Mouse (Mus musculus) stomach, postnatal 0 days (tissue): ENCODE results near the gene Dusp22. TPM values are rescaled to one million over a fixed set of nuclear protein-coding genes. Genes with fewer than 3 reads are reported as not detected.

ENCODE experiments used
- ATAC-seq: fragments of 200-750 bp; cut with Nextera tagmentation; 2 replicates; pipeline ENCODE4 v1.8.0; 2017; ENCODE audit not compliant: low FRiP score, low TSS enrichment
- DNase-seq: peaks from one replicate; pipeline ENCODE4 v3.0.0-alpha.2; 2016; ENCODE audit warnings: low spot score
- H3K27ac ChIP-seq: fragments of 300-500 bp; sonication (generic); replicated peaks from 2 replicates; pipeline ENCODE4 v1.5.1; 2014; ENCODE audit warnings: mild to moderate bottlenecking, control low read depth
- H3K27me3 ChIP-seq: fragments of 300-500 bp; sonication (generic); 2 replicates; pipeline ENCODE4 v1.6.1; 2014; ENCODE audit warnings: low read length; ENCODE audit not compliant: control insufficient read depth, insufficient read depth
- H3K36me3 ChIP-seq: fragments of 300-500 bp; sonication (generic); 2 replicates; pipeline ENCODE4 v1.6.1; 2014; ENCODE audit warnings: low read length, mixed read lengths; ENCODE audit not compliant: control insufficient read depth, insufficient read depth
- H3K4me1 ChIP-seq: fragments of 300-500 bp; sonication (generic); replicated peaks from 2 replicates; pipeline ENCODE4 v1.6.1; 2014; ENCODE audit warnings: antibody characterized with exemption; ENCODE audit not compliant: control insufficient read depth, insufficient read depth
- H3K4me2 ChIP-seq: fragments of 300-500 bp; sonication (generic); replicated peaks from 2 replicates; pipeline ENCODE4 v1.6.1; 2014; ENCODE audit warnings: low read depth, mild to moderate bottlenecking, control low read depth, moderate library complexity
- H3K4me3 ChIP-seq: fragments of 300-500 bp; sonication (generic); 2 replicates; pipeline ENCODE4 v1.5.1; 2014; ENCODE audit warnings: low read depth, low read length, control low read depth
- H3K9ac ChIP-seq: fragments of 300-500 bp; sonication (generic); 2 replicates; pipeline ENCODE4 v1.6.1; 2014; ENCODE audit warnings: mild to moderate bottlenecking, low read length, control low read depth, mixed read lengths
- H3K9me3 ChIP-seq: fragments of 300-500 bp; sonication (generic); 2 replicates; pipeline ENCODE4 v1.6.1; 2016; ENCODE audit warnings: low read length; ENCODE audit not compliant: control insufficient read depth
- CTCF ChIP-seq: IDR thresholded peaks from 2 replicates; pipeline ENCODE4 v1.5.1; 2016; ENCODE audit warnings: antibody characterized with exemption, low read depth, mild to moderate bottlenecking, moderate library complexity
- EP300 ChIP-seq: optimal IDR thresholded peaks from 2 replicates; pipeline ENCODE3; 2016; ENCODE audit warnings: antibody characterized with exemption
- WGBS: fragments of 180-500 bp; shearing (Covaris S2); extraction: QIAGEN DNeasy Blood & Tissue Kit; methylation state at CpG from one replicate; pipeline ENCODE4 v1.1.7; 2014; 5-methylcytosine and 5-hydroxymethylcytosine counted together
- polyA plus RNA-seq: library from polyadenylated mRNA; unstranded; fragments of >200 nt; fragmentation: Nextera tagmentation; extraction: Ambion mirVana; gene quantifications from 2 replicates; pipeline ENCODE4 v1.2.1, GENCODE M21; 2015

Gene Dusp22
- polyA plus RNA-seq, 1 experiment from 2014 or later, result 49.2 TPM

- no peaks in the 10 kb centered on the region; the same call in 1 of the 2 replicates for H3K4me1 ChIP-seq
- TF ChIP-seq CTCF (no peak), EP300 (no peak)
- H3K27ac ChIP-seq, result no peak overlapping the region
- H3K4me3 ChIP-seq, result no peak overlapping the region
- H3K9me3 ChIP-seq, result no peaks in the 10 kb centered on the region
- no peak overlapping the region for H3K4me2 ChIP-seq
- DNase-seq, result no peak
- ATAC-seq, result no peak
- no peaks in the 10 kb centered on the region for H3K36me3 ChIP-seq
- WGBS, result 72% methylated on average over 10 of the region's 10 CpGs
- no peaks in the 10 kb centered on the region; the same call in 1 of the 2 replicates for H3K27me3 ChIP-seq
- H3K9ac ChIP-seq, result no peak overlapping the region
Measured at GRCm38 (mm10) chr13:30754825-30755476, 95.2 kb downstream of the Dusp22 start.

- TF ChIP-seq EP300, result no peak
- no peak for TF ChIP-seq CTCF
- WGBS, result 74% methylated on average over 3 of the region's 3 CpGs
Measured at GRCm38 (mm10) chr13:30755577-30755976, 95.8 kb downstream of the Dusp22 start.

GRCm38 (mm10) chr13:30755998-30756639, 96.3 kb downstream of the Dusp22 start:
- no peak for TF ChIP-seq EP300
- TF ChIP-seq CTCF, result no peak
- Histone ChIP-seq H3K4me2 (no peak overlapping the region), H3K27me3 (no peaks in the 10 kb centered on the region; the same call in 1 of the 2 replicates), H3K9ac (no peak overlapping the region), H3K9me3 (no peaks in the 10 kb centered on the region), H3K4me1 (no peaks in the 10 kb centered on the region), H3K36me3 (no peaks in the 10 kb centered on the region), H3K4me3 (no peak overlapping the region), H3K27ac (no peak overlapping the region)
- ATAC-seq (no peak), DNase-seq (no peak)
- 72% methylated on average over 9 of the region's 9 CpGs for WGBS

More at GRCm38 (mm10) chr13:30755577-30755976, 95.8 kb downstream of the Dusp22 start:
- no peaks in the 10 kb centered on the region for H3K9me3 ChIP-seq
- ATAC-seq (no peak), DNase-seq (no peak)
- no peaks in the 10 kb centered on the region; the same call in 1 of the 2 replicates for H3K4me1 ChIP-seq
- H3K4me2 ChIP-seq, result no peak overlapping the region
- H3K9ac ChIP-seq, result no peak overlapping the region
- H3K27ac ChIP-seq, result no peak overlapping the region
- H3K36me3 ChIP-seq, result no peaks in the 10 kb centered on the region
- no peaks in the 10 kb centered on the region; the same call in 1 of the 2 replicates for H3K27me3 ChIP-seq
- no peak overlapping the region for H3K4me3 ChIP-seq

- no peaks in the 10 kb centered on the region for H3K9me3 ChIP-seq
- no peak overlapping the region for H3K27ac ChIP-seq
- WGBS, result 81% methylated on average over 14 of the region's 14 CpGs
- H3K36me3 ChIP-seq, result no peaks in the 10 kb centered on the region
- no peak overlapping the region for H3K9ac ChIP-seq
- no peaks in the 10 kb centered on the region for H3K4me1 ChIP-seq
- no peak overlapping the region for H3K4me2 ChIP-seq
- DNase-seq (no peak), ATAC-seq (no peak)
- no peak for TF ChIP-seq EP300
- no peak for TF ChIP-seq CTCF
- H3K27me3 ChIP-seq, result no peaks in the 10 kb centered on the region; the same call in 1 of the 2 replicates
- no peak overlapping the region for H3K4me3 ChIP-seq
Measured at GRCm38 (mm10) chr13:30757264-30757900, 97.6 kb downstream of the Dusp22 start.

GRCm38 (mm10) chr13:30758789-30759381, 99.1 kb downstream of the Dusp22 start:
- Histone ChIP-seq H3K27me3 (no peaks in the 10 kb centered on the region), H3K4me2 (no peak overlapping the region), H3K36me3 (no peaks in the 10 kb centered on the region), H3K9me3 (no peaks in the 10 kb centered on the region), H3K4me3 (no peak overlapping the region), H3K27ac (no peak overlapping the region), H3K9ac (no peak overlapping the region), H3K4me1 (no peaks in the 10 kb centered on the region)
- DNase-seq (no peak), ATAC-seq (no peak)
- TF ChIP-seq EP300 (no peak), CTCF (no peak)
- 84% methylated on average over 11 of the region's 11 CpGs for WGBS
